Mouse (Mus musculus) hindbrain, embryonic 13.5 days (tissue): ENCODE data around the gene Vsir. TPM values are rescaled to one million over a fixed set of nuclear protein-coding genes. Genes with fewer than 3 reads are reported as not detected.

Experiments used
- ATAC-seq: fragments of 200-750 bp; cut with Nextera tagmentation; 2 replicates; pipeline ENCODE4 v1.8.0; 2017; ENCODE audit warnings: moderate TSS enrichment; ENCODE audit not compliant: low FRiP score
- H3K27ac ChIP-seq: fragments of 300-500 bp; sonication (generic); 2 replicates; pipeline ENCODE4 v1.5.1; 2015; ENCODE audit warnings: inconsistent platforms, mild to moderate bottlenecking, moderate library complexity
- H3K27me3 ChIP-seq: fragments of 300-500 bp; sonication (generic); 2 replicates; pipeline ENCODE4 v1.6.1; 2015; ENCODE audit warnings: mild to moderate bottlenecking, inconsistent platforms
- H3K36me3 ChIP-seq: fragments of 300-500 bp; sonication (generic); 2 replicates; pipeline ENCODE4 v1.6.1; 2015; ENCODE audit warnings: mild to moderate bottlenecking, inconsistent platforms
- H3K4me1 ChIP-seq: fragments of 300-500 bp; sonication (generic); replicated peaks from 2 replicates; pipeline ENCODE4 v1.6.1; 2015; ENCODE audit warnings: inconsistent platforms
- H3K4me2 ChIP-seq: fragments of 300-500 bp; sonication (generic); 2 replicates; pipeline ENCODE4 v1.6.1; 2015; ENCODE audit warnings: inconsistent platforms, mild to moderate bottlenecking, moderate library complexity
- H3K4me3 ChIP-seq: fragments of 300-500 bp; sonication (generic); 2 replicates; pipeline ENCODE4 v1.5.1; 2015; ENCODE audit warnings: mild to moderate bottlenecking, inconsistent platforms
- H3K9ac ChIP-seq: fragments of 300-500 bp; sonication (generic); 2 replicates; pipeline ENCODE4 v1.6.1; 2015; ENCODE audit warnings: mild to moderate bottlenecking, inconsistent platforms
- H3K9me3 ChIP-seq: fragments of 300-500 bp; sonication (generic); 2 replicates; pipeline ENCODE4 v1.6.1; 2016; ENCODE audit warnings: inconsistent platforms
- WGBS: fragments of 180-500 bp; shearing (Covaris S2); methylation state at CpG from one replicate; pipeline ENCODE4 v1.1.7; 2015; 5-methylcytosine and 5-hydroxymethylcytosine counted together
- polyA plus RNA-seq: library from polyadenylated mRNA; unstranded; fragments of >200 nt; fragmentation: Nextera tagmentation; extraction: Ambion mirVana; gene quantifications from 2 replicates; pipeline ENCODE4 v1.2.1, GENCODE M21; 2015

The Vsir gene
- polyA plus RNA-seq, 1 experiment from 2014 or later = 2.2 TPM

GRCm38 (mm10) chr10:60346056-60346455 lies 595 bp upstream of the Vsir start:
- no peak overlapping the region for H3K27ac ChIP-seq
- no peak for ATAC-seq
- whole genome bisulfite sequencing = 79% methylated on average over 4 of the region's 4 CpGs
- H3K4me1 ChIP-seq = peaks cover 33% of the 10 kb centered on the region
- H3K9ac ChIP-seq = no peak overlapping the region
- no peaks in the 10 kb centered on the region for H3K36me3 ChIP-seq
- no peaks in the 10 kb centered on the region for H3K9me3 ChIP-seq
- peak overlapping the region; percentile 42 for H3K4me2 ChIP-seq
- H3K27me3 ChIP-seq = peaks cover 24% of the 10 kb centered on the region
- H3K4me3 ChIP-seq = no peak overlapping the region

- H3K27me3 ChIP-seq = peaks cover 24% of the 10 kb centered on the region
- H3K27ac ChIP-seq = no peak overlapping the region
- no peak overlapping the region for H3K9ac ChIP-seq
- no peaks in the 10 kb centered on the region for H3K9me3 ChIP-seq
- no peaks in the 10 kb centered on the region for H3K36me3 ChIP-seq
- 36% methylated on average over 9 of the region's 9 CpGs for WGBS
- ATAC-seq = no peak
- peaks cover 51% of the 10 kb centered on the region for H3K4me1 ChIP-seq
- H3K4me3 ChIP-seq = no peak overlapping the region
- peak overlapping the region; percentile 42; the same call in 1 of the 2 replicates for H3K4me2 ChIP-seq
Observed at GRCm38 (mm10) chr10:60347768-60348610, 1.3 kb downstream of the Vsir start.

- no peak overlapping the region for H3K9ac ChIP-seq
- ATAC-seq = no peak
- H3K4me2 ChIP-seq = no peak overlapping the region
- H3K27ac ChIP-seq = 0 out of 2 replicates have a peak overlapping the region, but pooled peaks have one; percentile 5
- 38% methylated on average over 6 of the region's 6 CpGs for WGBS
- no peaks in the 10 kb centered on the region for H3K9me3 ChIP-seq
- no peaks in the 10 kb centered on the region for H3K36me3 ChIP-seq
- H3K27me3 ChIP-seq = peaks cover 24% of the 10 kb centered on the region
- no peak overlapping the region for H3K4me3 ChIP-seq
- H3K4me1 ChIP-seq = peaks cover 57% of the 10 kb centered on the region
Observed at GRCm38 (mm10) chr10:60349056-60349455, 2.4 kb downstream of the Vsir start.

GRCm38 (mm10) chr10:60349644-60350043 lies 3.0 kb downstream of the Vsir start:
- Histone ChIP-seq H3K4me1 (peaks cover 57% of the 10 kb centered on the region), H3K27ac (no peak overlapping the region)
- WGBS = 85% methylated on average over 5 of the region's 5 CpGs

GRCm38 (mm10) chr10:60350077-60350804 lies 3.6 kb downstream of the Vsir start:
- Histone ChIP-seq H3K9me3 (no peaks in the 10 kb centered on the region), H3K27ac (no peak overlapping the region), H3K27me3 (peaks cover 24% of the 10 kb centered on the region), H3K9ac (no peak overlapping the region), H3K4me2 (no peak overlapping the region), H3K4me3 (no peak overlapping the region), H3K36me3 (no peaks in the 10 kb centered on the region), H3K4me1 (peaks cover 57% of the 10 kb centered on the region)
- WGBS = 48% methylated on average over 5 of the region's 5 CpGs
- ATAC-seq = no peak

More at GRCm38 (mm10) chr10:60349644-60350043, 3.0 kb downstream of the Vsir start:
- Histone ChIP-seq H3K9ac (no peak overlapping the region), H3K9me3 (no peaks in the 10 kb centered on the region), H3K4me2 (no peak overlapping the region), H3K36me3 (no peaks in the 10 kb centered on the region), H3K4me3 (no peak overlapping the region), H3K27me3 (peaks cover 24% of the 10 kb centered on the region)
- ATAC-seq = no peak

- Histone ChIP-seq H3K27ac (peak overlapping the region; percentile 68), H3K4me3 (no peak overlapping the region), H3K27me3 (peaks cover 23% of the 10 kb centered on the region), H3K9ac (no peak overlapping the region), H3K4me1 (peaks cover 57% of the 10 kb centered on the region), H3K36me3 (no peaks in the 10 kb centered on the region), H3K9me3 (no peaks in the 10 kb centered on the region), H3K4me2 (no peak overlapping the region)
- 57% methylated on average over 3 of the region's 3 CpGs for WGBS
- no peak for ATAC-seq
Observed at GRCm38 (mm10) chr10:60350805-60351167, 4.1 kb downstream of the Vsir start.

GRCm38 (mm10) chr10:60351248-60351647 lies 4.6 kb downstream of the Vsir start:
- WGBS = 24% methylated on average over 3 of the region's 3 CpGs
- Histone ChIP-seq H3K4me1 (peaks cover 56% of the 10 kb centered on the region), H3K27ac (peak overlapping the region; percentile 68), H3K36me3 (no peaks in the 10 kb centered on the region), H3K9me3 (no peaks in the 10 kb centered on the region), H3K9ac (no peak overlapping the region), H3K4me3 (no peak overlapping the region), H3K27me3 (peaks cover 19% of the 10 kb centered on the region), H3K4me2 (no peak overlapping the region)
- ATAC-seq = peak; percentile 5; the same call in 1 of the 2 replicates

GRCm38 (mm10) chr10:60351761-60352455 lies 5.3 kb downstream of the Vsir start:
- Histone ChIP-seq H3K4me2 (no peak overlapping the region), H3K27me3 (peaks cover 12% of the 10 kb centered on the region), H3K27ac (peak overlapping the region; percentile 68)

GRCm38 (mm10) chr10:60353241-60354002 lies 6.8 kb downstream of the Vsir start:
- WGBS = 57% methylated on average over 4 of the region's 5 CpGs
- Histone ChIP-seq H3K9me3 (no peaks in the 10 kb centered on the region), H3K9ac (no peak overlapping the region), H3K27me3 (no peaks in the 10 kb centered on the region; the same call in 1 of the 2 replicates), H3K4me2 (no peak overlapping the region), H3K4me3 (no peak overlapping the region), H3K4me1 (peaks cover 42% of the 10 kb centered on the region), H3K36me3 (no peaks in the 10 kb centered on the region), H3K27ac (0 out of 2 replicates have a peak overlapping the region, but pooled peaks have one; percentile 12)
- no peak for ATAC-seq

More at GRCm38 (mm10) chr10:60351761-60352455, 5.3 kb downstream of the Vsir start:
- Histone ChIP-seq H3K9me3 (no peaks in the 10 kb centered on the region), H3K36me3 (no peaks in the 10 kb centered on the region), H3K4me3 (no peak overlapping the region), H3K9ac (no peak overlapping the region), H3K4me1 (peaks cover 49% of the 10 kb centered on the region)
- peak; percentile 40; the same call in 1 of the 2 replicates for ATAC-seq
- 19% methylated on average over 7 of the region's 7 CpGs for WGBS

GRCm38 (mm10) chr10:60354003-60354325 lies 7.3 kb downstream of the Vsir start:
- Histone ChIP-seq H3K4me2 (no peak overlapping the region), H3K9ac (no peak overlapping the region), H3K9me3 (no peaks in the 10 kb centered on the region), H3K4me1 (peaks cover 43% of the 10 kb centered on the region), H3K36me3 (no peaks in the 10 kb centered on the region), H3K27ac (no peak overlapping the region), H3K4me3 (no peak overlapping the region), H3K27me3 (no peaks in the 10 kb centered on the region)
- 91% methylated on average over 4 of the region's 4 CpGs for WGBS
- ATAC-seq = no peak

- no peaks in the 10 kb centered on the region for H3K27me3 ChIP-seq
- H3K4me3 ChIP-seq = no peak overlapping the region
- WGBS = 75% methylated on average over 11 of the region's 11 CpGs
- no peaks in the 10 kb centered on the region for H3K9me3 ChIP-seq
- no peak overlapping the region for H3K27ac ChIP-seq
- ATAC-seq = no peak
- peaks cover 37% of the 10 kb centered on the region for H3K4me1 ChIP-seq
- no peak overlapping the region for H3K4me2 ChIP-seq
- no peak overlapping the region for H3K9ac ChIP-seq
- no peaks in the 10 kb centered on the region for H3K36me3 ChIP-seq
Observed at GRCm38 (mm10) chr10:60354881-60355677, 8.4 kb downstream of the Vsir start.
